Mouse (Mus musculus): ENCODE data around the gene Atxn1. TPM values are rescaled to one million over a fixed set of nuclear protein-coding genes. Genes with fewer than 3 reads are reported as not detected.

Atxn1 gene
- polyA plus RNA-seq, 2 experiments from 2014 or later, result 28.1 to 32.9 TPM

GRCm38 (mm10) chr13:45894234-45894633, 70.6 kb downstream of the Atxn1 start:
- peak; percentile 82 for ATAC-seq

DNA sequence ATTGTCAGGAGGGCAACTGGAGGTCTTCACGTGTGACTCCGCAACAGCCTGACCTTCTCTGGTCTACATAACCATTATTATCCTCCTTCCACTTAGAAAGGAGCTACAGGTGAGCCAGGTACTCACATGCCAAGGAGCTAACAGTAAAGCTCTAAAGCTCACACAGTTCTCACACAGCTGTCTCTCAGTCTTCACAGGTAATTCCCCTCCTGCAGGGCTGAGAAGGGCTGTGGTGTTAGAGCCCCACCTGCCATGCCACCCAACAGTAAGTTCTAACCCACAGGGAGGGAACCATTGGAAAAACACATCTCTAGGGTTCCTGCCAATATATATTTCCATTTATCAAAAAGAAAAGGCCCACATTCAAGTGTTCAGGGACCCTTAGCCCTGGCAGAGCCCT, 73.7 kb downstream of the Atxn1 start:
- ATAC-seq, result no peak

GRCm38 (mm10) chr13:45888953-45889749, 75.7 kb downstream of the Atxn1 start:
- ATAC-seq, result peak; percentile 24

GRCm38 (mm10) chr13:45884878-45885277, 79.9 kb downstream of the Atxn1 start:
- ATAC-seq, result peak; percentile 46

GRCm38 (mm10) chr13:45883791-45884238, 81.0 kb downstream of the Atxn1 start:
- ATAC-seq, result peak; percentile 48

- ATAC-seq, result peak; percentile 21
Observed at GRCm38 (mm10) chr13:45882976-45883440, 81.8 kb downstream of the Atxn1 start.

DNA sequence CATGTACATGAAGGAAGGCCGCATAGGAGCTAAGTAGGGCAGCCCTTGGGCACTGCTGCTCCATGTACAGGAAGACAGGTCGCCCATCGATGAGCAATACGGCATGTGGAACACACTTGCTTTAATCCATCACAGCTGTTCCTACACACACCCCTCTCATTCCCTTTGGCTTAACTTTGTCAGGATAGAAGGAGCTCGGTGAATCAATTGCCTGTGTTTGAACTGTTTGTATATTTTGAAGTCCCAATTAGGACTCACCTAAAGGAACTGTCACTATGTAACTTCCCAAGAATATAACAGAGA, 84.3 kb downstream of the Atxn1 start:
- no peak for ATAC-seq

GRCm38 (mm10) chr13:45879746-45880542, 84.9 kb downstream of the Atxn1 start:
- ATAC-seq, result no peak

- no peak for ATAC-seq
Observed at GRCm38 (mm10) chr13:45876939-45877338, 87.9 kb downstream of the Atxn1 start.

- ATAC-seq, result no peak
Observed at GRCm38 (mm10) chr13:45876368-45876760, 88.4 kb downstream of the Atxn1 start.

DNA sequence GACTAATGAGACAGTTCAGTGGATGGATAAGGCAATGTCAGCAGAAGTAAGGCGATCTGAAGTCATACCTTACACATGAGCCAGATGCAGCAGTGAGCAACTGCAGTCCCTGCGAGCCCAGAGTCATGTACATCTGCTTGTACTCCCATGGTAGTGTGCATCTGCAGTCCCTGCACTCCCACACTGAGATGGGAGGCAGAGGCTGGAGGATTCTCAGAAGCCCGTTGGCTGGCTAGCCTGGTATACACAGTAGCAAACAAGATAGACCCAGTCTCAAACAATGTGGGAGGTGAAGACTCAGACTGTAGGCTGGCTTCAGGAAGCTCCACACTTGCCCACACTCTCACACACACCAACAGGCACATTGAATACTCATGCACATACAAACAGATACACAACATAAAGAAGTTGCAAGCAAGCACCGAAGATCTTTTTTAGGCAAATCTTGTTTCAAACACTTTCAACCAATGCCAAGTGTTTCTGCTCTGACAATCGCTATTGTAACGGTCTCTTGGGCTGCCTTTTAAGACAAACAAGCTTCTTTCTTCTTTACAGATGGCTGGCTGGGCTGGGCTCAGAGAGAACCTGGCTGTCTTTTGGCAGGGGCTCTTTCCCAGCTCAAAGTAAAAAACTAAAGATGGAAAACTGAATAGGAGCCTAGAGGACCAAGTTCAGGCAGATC, 89.0 kb downstream of the Atxn1 start:
- no peak for ATAC-seq

- ATAC-seq, result no peak
Observed at GRCm38 (mm10) chr13:45874196-45874595, 90.6 kb downstream of the Atxn1 start.

DNA sequence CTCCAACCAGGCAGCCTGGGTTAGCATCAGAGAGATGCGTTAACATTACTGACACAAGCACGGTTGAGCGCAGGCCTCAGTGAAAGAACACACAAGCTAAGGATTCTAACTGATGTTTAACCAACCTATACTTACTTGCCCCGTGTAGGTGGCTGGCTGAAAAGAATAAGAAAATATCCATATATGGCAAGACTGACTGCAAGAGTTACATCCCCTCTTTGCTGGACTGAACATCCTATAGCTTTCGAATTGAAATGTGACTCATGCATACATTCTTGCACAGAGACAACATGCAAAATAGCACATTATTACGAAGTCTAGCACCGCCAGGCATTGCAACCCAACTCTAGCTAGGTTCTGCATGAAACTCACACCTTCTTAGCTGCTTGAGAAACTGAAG, 91.8 kb downstream of the Atxn1 start:
- peak; percentile 7 for ATAC-seq

- peak; percentile 65 for ATAC-seq
Observed at GRCm38 (mm10) chr13:45872041-45872746, 92.6 kb downstream of the Atxn1 start.

GRCm38 (mm10) chr13:45871554-45871953, 93.3 kb downstream of the Atxn1 start:
- ATAC-seq, result peak; percentile 38

DNA sequence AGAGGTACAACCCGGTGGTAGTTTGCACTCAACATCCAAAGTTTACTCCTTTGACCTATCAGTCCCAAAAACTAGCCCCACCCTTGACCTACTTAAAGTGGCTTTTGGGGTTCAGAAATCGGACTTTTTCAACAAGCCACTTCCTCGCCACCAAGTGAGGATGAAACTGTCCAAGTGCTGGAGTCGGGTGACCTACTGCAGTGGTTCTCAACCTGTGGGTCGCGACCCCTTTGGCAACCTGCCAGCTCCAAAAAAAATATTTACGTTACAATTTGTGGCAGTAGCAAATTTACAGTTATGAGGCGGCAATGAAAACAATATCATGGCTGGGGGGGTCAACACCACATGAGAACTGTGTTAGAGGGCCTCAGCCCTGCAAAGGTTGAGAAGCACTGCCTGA, 95.9 kb downstream of the Atxn1 start:
- ATAC-seq, result no peak

GRCm38 (mm10) chr13:45867273-45867672, 97.5 kb downstream of the Atxn1 start:
- ATAC-seq, result no peak

GRCm38 (mm10) chr13:45866615-45867245, 98.1 kb downstream of the Atxn1 start:
- ATAC-seq, result no peak

- ATAC-seq, result peak; percentile 29
Observed at GRCm38 (mm10) chr13:45865620-45866019, 99.2 kb downstream of the Atxn1 start.

DNA sequence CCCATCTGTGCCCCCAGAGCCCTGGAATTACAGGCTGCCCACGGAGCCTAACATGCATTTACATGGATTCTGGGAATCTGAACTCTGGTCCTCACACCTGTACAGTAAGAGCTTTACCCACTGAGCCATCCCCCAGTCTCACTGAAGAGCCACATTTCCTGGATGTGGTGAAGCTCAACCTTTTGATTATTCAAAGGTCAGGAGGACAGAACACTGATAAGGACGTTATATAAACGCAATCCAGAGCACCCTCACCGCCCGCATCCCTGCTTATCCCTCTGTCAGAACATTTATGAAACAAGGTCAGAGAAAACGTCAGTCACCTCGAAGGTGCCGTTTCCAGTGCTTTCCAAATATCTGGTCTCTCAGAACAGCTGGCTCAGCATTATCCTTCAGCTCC, 101.0 kb downstream of the Atxn1 start:
- ATAC-seq, result peak; percentile 65

DNA sequence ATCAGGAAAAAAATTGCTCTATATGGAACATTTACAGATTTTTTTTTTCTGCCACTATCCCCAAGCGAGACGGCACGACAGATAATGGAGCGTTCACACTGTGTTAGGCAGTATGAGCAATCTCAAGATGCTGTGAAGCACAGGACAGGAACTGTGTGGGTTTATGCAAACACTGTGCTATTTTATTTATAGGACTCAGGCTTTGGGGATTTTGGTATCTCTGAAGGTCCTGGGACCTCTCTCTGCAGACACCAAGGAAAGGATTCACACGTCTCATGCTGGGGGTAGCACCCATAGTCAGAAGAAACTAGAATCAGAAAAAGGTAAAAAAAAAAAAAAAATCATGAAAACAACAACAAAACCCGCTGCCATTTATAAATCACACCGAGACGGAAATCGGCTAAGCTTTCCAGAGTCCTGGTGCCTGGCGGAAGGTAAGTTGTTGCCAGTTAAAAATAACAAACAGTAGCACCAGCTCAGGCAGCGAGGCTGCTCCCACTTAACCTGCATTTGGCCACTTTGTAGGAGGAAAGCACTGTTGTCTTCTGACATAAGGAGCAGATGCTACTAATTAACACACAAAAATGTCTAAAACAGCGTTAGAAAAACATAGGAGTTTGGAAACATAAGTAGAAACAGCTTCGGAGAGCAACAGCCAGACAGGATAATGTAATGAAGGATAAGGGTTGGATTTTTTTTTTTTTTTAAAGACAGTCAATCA, 102.8 kb downstream of the Atxn1 start:
- ATAC-seq, result no peak
